In the genomic region with DNA sequence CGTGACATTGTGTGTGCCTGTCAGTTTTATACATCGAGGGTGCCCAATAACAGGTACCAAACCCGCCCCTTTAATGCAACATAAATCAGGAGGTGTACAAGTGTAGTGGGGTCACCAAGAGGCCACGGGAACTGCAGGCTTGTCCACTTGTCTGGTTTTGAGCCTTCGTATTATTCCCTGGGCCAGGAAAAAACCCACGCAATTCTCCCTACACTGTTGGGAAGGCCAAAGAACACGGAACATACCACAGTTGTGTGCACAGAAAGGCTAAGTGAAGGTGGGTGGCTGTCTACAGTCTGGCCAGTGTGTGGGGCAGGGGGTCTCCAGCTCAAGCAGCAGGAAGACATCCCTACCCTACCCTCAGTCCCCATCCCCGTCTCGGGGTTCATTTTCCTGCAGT, we compare ENCODE assay signal across 9 mouse cellular contexts.
DNase-seq lines count a peak whose midpoint lies in the region; ATAC-seq and TF ChIP-seq lines count a peak whose summit lies in the region.
"Had no signal": no experiment of that assay in that cellular context is flagged by ENCODE, and none has a peak within 500 bp of the region (broad histone marks: within the 10 kb centered on the region; RNA-seq: fewer than 3 reads in every experiment).

No protein-coding gene starts in this region.

- peaks cover 40% of the 10 kb centered on the region for H3K4me1 ChIP-seq in heart, embryonic 12.5 days (replicated peaks)
- peaks cover 36% of the 10 kb centered on the region for H3K4me1 ChIP-seq in embryonic facial prominence, embryonic 10.5 days
- peaks cover 27% of the 10 kb centered on the region for H3K4me1 ChIP-seq in hindbrain, embryonic 14.5 days (replicated peaks; ENCODE audit: control insufficient read depth, insufficient read depth, low read length)
- H3K4me1 ChIP-seq in midbrain, postnatal 0 days (ENCODE audit: insufficient read depth, low read length), result peaks cover 12% of the 10 kb centered on the region

- 70% methylated on average over 9 of the region's 9 CpGs for WGBS in heart, embryonic 12.5 days
- 73% methylated on average over 9 of the region's 9 CpGs for WGBS in embryonic facial prominence, embryonic 10.5 days
- 46% methylated on average over 9 of the region's 9 CpGs for WGBS in hindbrain, embryonic 14.5 days
- 73% methylated on average over 9 of the region's 9 CpGs for WGBS in midbrain, postnatal 0 days

- peak overlapping the region; percentile 43; the same call in 1 of the 2 replicates for H3K4me2 ChIP-seq in heart, embryonic 12.5 days
- peak overlapping the region; percentile 41 for H3K4me2 ChIP-seq in hindbrain, embryonic 14.5 days (replicated peaks)
- H3K4me2 ChIP-seq in midbrain, postnatal 0 days (ENCODE audit: low read depth, low read length, poor library complexity, severe bottlenecking), result no peak overlapping the region

- no peaks in the 10 kb centered on the region for H3K36me3 ChIP-seq in heart, embryonic 12.5 days
- no peaks in the 10 kb centered on the region for H3K36me3 ChIP-seq in embryonic facial prominence, embryonic 10.5 days (replicated peaks)
- H3K36me3 ChIP-seq in hindbrain, embryonic 14.5 days (replicated peaks; ENCODE audit: control insufficient read depth, insufficient read depth), result no peaks in the 10 kb centered on the region
- H3K36me3 ChIP-seq in midbrain, postnatal 0 days (ENCODE audit: insufficient read depth, low read length), result no peaks in the 10 kb centered on the region

- peak overlapping the region; percentile 0; the same call in 1 of the 2 replicates for H3K9ac ChIP-seq in heart, embryonic 12.5 days
- peak overlapping the region; percentile 41; the same call in 1 of the 2 replicates for H3K9ac ChIP-seq in hindbrain, embryonic 14.5 days
- no peak overlapping the region for H3K9ac ChIP-seq in midbrain, postnatal 0 days (replicated peaks; ENCODE audit: low read length, poor library complexity, severe bottlenecking)

- no peaks in the 10 kb centered on the region for H3K27me3 ChIP-seq in heart, embryonic 12.5 days (replicated peaks)
- no peaks in the 10 kb centered on the region for H3K27me3 ChIP-seq in embryonic facial prominence, embryonic 10.5 days (replicated peaks; ENCODE audit: low read depth, poor library complexity, severe bottlenecking)
- 0 out of 2 replicates have a peak, but pooled peaks cover 3% of the 10 kb centered on the region for H3K27me3 ChIP-seq in hindbrain, embryonic 14.5 days (ENCODE audit: control insufficient read depth, insufficient read depth, low read length)
- no peaks in the 10 kb centered on the region for H3K27me3 ChIP-seq in midbrain, postnatal 0 days (ENCODE audit: insufficient read depth, low read length)

- H3K27ac ChIP-seq in heart, embryonic 12.5 days (ENCODE audit: poor library complexity, severe bottlenecking), result no peak overlapping the region
- peak overlapping the region; percentile 94 for H3K27ac ChIP-seq in embryonic facial prominence, embryonic 10.5 days (replicated peaks)
- H3K27ac ChIP-seq in hindbrain, embryonic 14.5 days, result peak overlapping the region; percentile 90
- peak overlapping the region; percentile 69; the same call in 1 of the 2 replicates for H3K27ac ChIP-seq in midbrain, postnatal 0 days (ENCODE audit: low read depth, low read length)

- H3K9me3 ChIP-seq in heart, embryonic 12.5 days (replicated peaks), result no peaks in the 10 kb centered on the region
- H3K9me3 ChIP-seq in embryonic facial prominence, embryonic 10.5 days, result no peaks in the 10 kb centered on the region
- H3K9me3 ChIP-seq in hindbrain, embryonic 14.5 days (ENCODE audit: control insufficient read depth, low read length), result no peaks in the 10 kb centered on the region
- H3K9me3 ChIP-seq in midbrain, postnatal 0 days (ENCODE audit: low read length), result no peaks in the 10 kb centered on the region

- no peak for TF ChIP-seq CTCF in midbrain, postnatal 0 days (IDR thresholded peaks at IDR 0.05)

- no peak for DNase-seq in heart, postnatal 10 days
- peak; percentile 30 for DNase-seq in embryonic facial prominence, embryonic 10.5 days (ENCODE audit: low spot score)
- no peak for DNase-seq in hindbrain, embryonic 14.5 days (ENCODE audit: low spot score)
- DNase-seq in midbrain, postnatal 0 days (ENCODE audit: low spot score), result no peak
- no peak for DNase-seq in frontal cortex, adult 2 months (ENCODE audit: extremely low spot score in 1 of 2, low spot score in 1 of 2)
- no peak for DNase-seq in thymus, postnatal 0 days (ENCODE audit: low spot score)
- DNase-seq in T-cell, adult 2 months (ENCODE audit: low spot score), result no peak
- DNase-seq: B cell, adult 2 months had no signal

- no peak for ATAC-seq in heart, embryonic 12.5 days (ENCODE audit: insufficient number of reproducible peaks, low FRiP score)
- ATAC-seq in hindbrain, embryonic 14.5 days (ENCODE audit: low FRiP score), result no peak
- ATAC-seq in midbrain, postnatal 0 days (ENCODE audit: low FRiP score), result no peak

- intact Hi-C loops in heart, postnatal 10 days (cut with DNase I), result no loop called here

- H3K4me3 ChIP-seq in heart, embryonic 12.5 days, result no peak overlapping the region
- peak overlapping the region; percentile 45; the same call in 1 of the 2 replicates for H3K4me3 ChIP-seq in embryonic facial prominence, embryonic 10.5 days
- no peak overlapping the region for H3K4me3 ChIP-seq in hindbrain, embryonic 14.5 days (replicated peaks; ENCODE audit: low read length)
- no peak overlapping the region for H3K4me3 ChIP-seq in midbrain, postnatal 0 days (ENCODE audit: low read depth, low read length)
